Mouse (Mus musculus) forebrain, embryonic 16.5 days (tissue): ENCODE measurements at regions not wholly inside any gene's neighbourhood (a gene's known extent, or its start where the extent isn't known, plus 50 kb on each side); places are given as distances from the start of the nearest gene placed in this dataset.

ENCODE experiments used
- ATAC-seq: fragments of 200-750 bp; cut with Nextera tagmentation; 2 replicates; pipeline ENCODE4 v1.8.0; 2017; ENCODE audit warnings: mild to moderate bottlenecking, moderate library complexity
- H3K27ac ChIP-seq: fragments of 300-500 bp; sonication (generic); 2 replicates; pipeline ENCODE4 v1.5.1; 2014; ENCODE audit warnings: low read length, control low read depth
- H3K27me3 ChIP-seq: fragments of 300-500 bp; sonication (generic); replicated peaks from 2 replicates; pipeline ENCODE4 v1.6.1; 2014; ENCODE audit warnings: low read length; ENCODE audit not compliant: control insufficient read depth, insufficient read depth
- H3K36me3 ChIP-seq: fragments of 300-500 bp; sonication (generic); 2 replicates; pipeline ENCODE4 v1.6.1; 2014; ENCODE audit not compliant: control insufficient read depth, insufficient read depth
- H3K4me1 ChIP-seq: fragments of 300-500 bp; sonication (generic); replicated peaks from 2 replicates; pipeline ENCODE4 v1.6.1; 2014; ENCODE audit warnings: low read length; ENCODE audit not compliant: control insufficient read depth, insufficient read depth
- H3K4me2 ChIP-seq: fragments of 300-500 bp; sonication (generic); 2 replicates; pipeline ENCODE4 v1.6.1; 2014; ENCODE audit warnings: mild to moderate bottlenecking, low read length, control low read depth
- H3K4me3 ChIP-seq: fragments of 300-500 bp; sonication (generic); replicated peaks from 2 replicates; pipeline ENCODE4 v1.5.1; 2014; ENCODE audit warnings: mild to moderate bottlenecking, low read length, control low read depth
- H3K9ac ChIP-seq: fragments of 300-500 bp; sonication (generic); replicated peaks from 2 replicates; pipeline ENCODE4 v1.6.1; 2014; ENCODE audit warnings: low read depth, low read length, control low read depth
- H3K9me3 ChIP-seq: fragments of 300-500 bp; sonication (generic); 2 replicates; pipeline ENCODE4 v1.6.1; 2016; ENCODE audit warnings: low read length; ENCODE audit not compliant: control insufficient read depth
- WGBS: fragments of 180-500 bp; shearing (Covaris S2); extraction: QIAGEN DNeasy Blood & Tissue Kit; methylation state at CpG from one replicate; pipeline ENCODE4 v1.1.7; 2014; 5-methylcytosine and 5-hydroxymethylcytosine counted together

DNA sequence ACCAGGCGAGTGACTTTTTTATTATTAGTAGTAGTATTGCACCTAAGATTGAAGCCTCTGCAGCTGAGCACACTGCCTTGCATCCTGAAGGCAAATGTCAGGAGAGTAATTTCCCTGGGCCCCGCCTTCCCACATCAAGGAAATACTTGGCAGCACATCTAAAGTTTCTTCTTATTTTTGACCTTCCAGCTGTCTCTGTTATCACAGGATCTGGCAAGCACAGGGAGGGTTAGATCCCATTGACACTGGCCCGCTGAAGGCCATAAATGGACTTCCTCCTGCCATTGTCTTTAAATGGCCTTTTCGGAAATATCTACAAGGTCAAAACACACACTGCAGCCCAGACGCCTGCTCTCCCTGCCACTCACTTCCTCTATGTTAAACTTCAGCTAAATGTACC, 238.6 kb upstream of the A1bg start:
- no peaks in the 10 kb centered on the region for H3K36me3 ChIP-seq
- no peaks in the 10 kb centered on the region for H3K27me3 ChIP-seq
- H3K4me2 ChIP-seq: no peak overlapping the region
- no peak overlapping the region for H3K27ac ChIP-seq
- no peak overlapping the region for H3K4me3 ChIP-seq
- 81% methylated on average over 5 of the region's 5 CpGs for WGBS
- ATAC-seq: no peak
- H3K9ac ChIP-seq: no peak overlapping the region
- H3K9me3 ChIP-seq: no peaks in the 10 kb centered on the region
- peaks cover 5% of the 10 kb centered on the region; the same call in 1 of the 2 replicates for H3K4me1 ChIP-seq

DNA sequence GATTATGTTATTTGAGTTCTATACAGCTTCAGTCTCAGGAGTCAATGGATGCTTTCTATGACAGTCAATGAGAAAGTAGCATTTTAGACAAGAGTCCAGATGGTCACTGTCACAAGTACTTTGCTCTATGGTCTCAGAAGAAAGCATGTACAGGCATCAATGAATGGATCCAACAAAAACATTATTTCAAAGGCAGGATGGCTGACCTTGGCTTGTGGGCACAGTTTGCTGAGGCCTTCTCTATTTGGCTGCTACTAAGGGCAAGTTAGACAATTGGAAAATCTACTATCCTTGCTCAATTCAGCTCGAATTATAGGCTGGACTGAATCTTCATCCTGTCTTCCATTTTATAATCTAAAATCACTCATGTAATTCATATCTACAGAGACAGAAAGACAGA, 237.9 kb upstream of the A1bg start:
- WGBS: 83% methylated on average over 1 of the region's 1 CpGs
- no peak overlapping the region for H3K27ac ChIP-seq
- no peak overlapping the region for H3K4me2 ChIP-seq
- no peak overlapping the region for H3K4me3 ChIP-seq
- peaks cover 5% of the 10 kb centered on the region; the same call in 1 of the 2 replicates for H3K4me1 ChIP-seq
- H3K27me3 ChIP-seq: no peaks in the 10 kb centered on the region
- H3K9ac ChIP-seq: no peak overlapping the region
- H3K9me3 ChIP-seq: no peaks in the 10 kb centered on the region
- ATAC-seq: no peak
- no peaks in the 10 kb centered on the region for H3K36me3 ChIP-seq

GRCm38 (mm10) chr15:61159552-61159951, 236.7 kb upstream of the A1bg start:
- no peak for ATAC-seq
- no peaks in the 10 kb centered on the region for H3K27me3 ChIP-seq
- no peak overlapping the region for H3K4me2 ChIP-seq
- no peak overlapping the region for H3K9ac ChIP-seq
- H3K4me3 ChIP-seq: no peak overlapping the region
- H3K27ac ChIP-seq: no peak overlapping the region
- H3K36me3 ChIP-seq: no peaks in the 10 kb centered on the region
- no peaks in the 10 kb centered on the region for H3K9me3 ChIP-seq
- WGBS: 89% methylated on average over 5 of the region's 5 CpGs
- peaks cover 5% of the 10 kb centered on the region; the same call in 1 of the 2 replicates for H3K4me1 ChIP-seq

DNA sequence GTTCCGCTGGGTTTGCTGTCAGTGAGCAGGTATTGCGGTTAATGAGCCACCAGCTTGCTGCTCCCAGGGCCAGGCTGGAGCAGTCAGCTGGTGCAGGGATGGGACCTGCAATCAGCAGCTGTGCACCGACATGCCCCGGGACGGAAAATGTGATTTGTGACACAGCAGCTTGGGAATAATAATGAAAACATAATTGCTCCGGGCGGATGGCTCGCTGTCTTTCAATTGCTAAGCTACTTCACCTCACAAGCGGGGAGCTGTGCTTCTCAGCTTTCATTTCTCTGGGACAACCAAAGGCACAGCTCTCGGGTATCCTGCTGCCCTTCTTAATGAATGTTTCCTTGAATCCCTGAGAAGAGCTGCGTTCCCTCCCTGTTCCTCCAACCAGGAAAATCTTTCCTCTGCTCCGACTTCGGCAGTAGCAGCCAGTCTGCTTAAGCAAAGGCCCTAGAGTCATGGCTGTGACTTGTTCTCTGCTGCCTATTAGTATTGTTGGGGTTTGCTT, 235.3 kb upstream of the A1bg start:
- Histone ChIP-seq H3K4me3 (peak overlapping the region; percentile 43), H3K4me2 (peak overlapping the region; percentile 62), H3K9ac (peak overlapping the region; percentile 63), H3K27me3 (0 out of 2 replicates have a peak, but pooled peaks cover 3% of the 10 kb centered on the region), H3K27ac (peak overlapping the region; percentile 58), H3K4me1 (peaks cover 5% of the 10 kb centered on the region; the same call in 1 of the 2 replicates), H3K9me3 (no peaks in the 10 kb centered on the region), H3K36me3 (no peaks in the 10 kb centered on the region)
- peak; percentile 86 for ATAC-seq
- WGBS: 4% methylated on average over 13 of the region's 13 CpGs

DNA sequence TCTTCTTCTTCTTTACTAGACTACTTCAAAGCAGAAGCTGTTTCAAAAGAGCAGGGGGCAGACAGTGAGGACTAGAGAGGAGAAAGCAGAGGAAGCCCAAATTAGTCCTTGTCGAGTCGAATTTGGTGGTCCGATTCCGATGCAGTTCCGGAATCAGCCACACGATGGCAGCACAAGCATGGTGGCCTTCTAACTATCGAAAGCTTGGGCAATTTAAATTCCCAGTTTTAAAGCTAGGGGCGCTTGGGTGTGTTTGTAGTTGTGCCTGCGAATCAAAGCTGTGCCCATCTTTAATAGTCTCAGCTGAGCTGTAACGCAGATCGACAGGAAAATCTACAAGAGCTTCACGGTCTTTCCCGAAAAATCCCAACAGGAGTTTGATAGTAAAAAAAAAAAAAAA, 234.7 kb upstream of the A1bg start:
- peaks cover 5% of the 10 kb centered on the region; the same call in 1 of the 2 replicates for H3K4me1 ChIP-seq
- H3K27me3 ChIP-seq: 0 out of 2 replicates have a peak, but pooled peaks cover 3% of the 10 kb centered on the region
- H3K9me3 ChIP-seq: no peaks in the 10 kb centered on the region
- H3K36me3 ChIP-seq: no peaks in the 10 kb centered on the region
- WGBS: 2% methylated on average over 13 of the region's 13 CpGs
- H3K4me3 ChIP-seq: peak overlapping the region; percentile 43
- no peak overlapping the region for H3K27ac ChIP-seq
- H3K4me2 ChIP-seq: peak overlapping the region; percentile 62
- ATAC-seq: peak; percentile 92
- no peak overlapping the region; the same call in 1 of the 2 replicates for H3K9ac ChIP-seq

GRCm38 (mm10) chr15:61155530-61155929, 232.7 kb upstream of the A1bg start:
- 0 out of 2 replicates have a peak, but pooled peaks cover 3% of the 10 kb centered on the region for H3K27me3 ChIP-seq
- no peaks in the 10 kb centered on the region for H3K36me3 ChIP-seq
- 73% methylated on average over 7 of the region's 7 CpGs for WGBS
- H3K9me3 ChIP-seq: no peaks in the 10 kb centered on the region
- ATAC-seq: no peak
- no peak overlapping the region for H3K4me2 ChIP-seq
- no peak overlapping the region for H3K27ac ChIP-seq
- peaks cover 5% of the 10 kb centered on the region; the same call in 1 of the 2 replicates for H3K4me1 ChIP-seq
- no peak overlapping the region for H3K4me3 ChIP-seq
- H3K9ac ChIP-seq: no peak overlapping the region

DNA sequence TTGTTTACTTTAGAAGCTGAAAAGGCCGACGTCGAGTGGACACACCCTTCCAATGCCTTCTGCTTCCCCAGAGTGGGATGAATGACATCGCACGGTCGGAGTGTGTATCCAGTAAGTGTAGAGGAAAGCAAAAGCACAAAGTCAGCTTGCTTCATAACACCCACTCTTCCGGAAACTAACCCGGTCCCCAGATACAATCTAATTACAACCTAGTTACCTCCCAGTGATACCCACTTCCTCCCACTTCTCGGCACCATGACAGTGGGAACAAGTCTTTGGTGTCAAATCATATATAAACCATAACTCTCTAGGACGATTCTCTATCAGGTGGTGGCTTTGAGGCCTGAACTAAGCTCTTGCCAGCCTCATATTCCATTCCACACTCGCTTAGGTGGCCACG, 231.4 kb upstream of the A1bg start:
- H3K4me3 ChIP-seq: no peak overlapping the region
- ATAC-seq: no peak
- no peak overlapping the region for H3K4me2 ChIP-seq
- H3K27me3 ChIP-seq: 0 out of 2 replicates have a peak, but pooled peaks cover 3% of the 10 kb centered on the region
- H3K36me3 ChIP-seq: no peaks in the 10 kb centered on the region
- peaks cover 5% of the 10 kb centered on the region; the same call in 1 of the 2 replicates for H3K4me1 ChIP-seq
- no peaks in the 10 kb centered on the region for H3K9me3 ChIP-seq
- WGBS: 91% methylated on average over 12 of the region's 12 CpGs
- H3K27ac ChIP-seq: no peak overlapping the region
- H3K9ac ChIP-seq: no peak overlapping the region

GRCm38 (mm10) chr15:61142851-61143250, 220.0 kb upstream of the A1bg start:
- ATAC-seq: peak; percentile 28; the same call in 1 of the 2 replicates
- H3K9me3 ChIP-seq: no peaks in the 10 kb centered on the region
- H3K27me3 ChIP-seq: no peaks in the 10 kb centered on the region
- 35% methylated on average over 3 of the region's 3 CpGs for WGBS
- H3K4me2 ChIP-seq: no peak overlapping the region
- peaks cover 3% of the 10 kb centered on the region for H3K4me1 ChIP-seq
- H3K9ac ChIP-seq: no peak overlapping the region
- no peaks in the 10 kb centered on the region for H3K36me3 ChIP-seq
- no peak overlapping the region for H3K27ac ChIP-seq
- H3K4me3 ChIP-seq: no peak overlapping the region

DNA sequence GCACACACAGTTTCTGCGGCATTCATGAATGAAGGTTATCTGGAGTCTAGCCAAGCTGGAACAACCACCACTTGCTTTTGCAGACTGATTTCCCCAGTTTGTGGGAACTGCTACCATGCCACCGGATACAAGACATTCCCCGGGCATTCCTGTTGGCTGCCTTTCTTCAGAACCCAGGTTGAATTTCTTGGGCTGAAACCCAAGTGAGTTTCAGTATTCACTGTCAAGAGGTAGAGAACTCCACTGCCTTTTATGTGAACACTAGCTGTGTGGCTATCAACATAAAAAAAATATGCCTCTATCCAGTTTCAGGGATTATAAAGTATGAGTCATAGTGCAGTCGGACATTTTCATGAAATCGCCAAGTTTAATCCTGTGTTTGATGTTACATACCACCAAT, 216.3 kb upstream of the A1bg start:
- peaks cover 3% of the 10 kb centered on the region for H3K4me1 ChIP-seq
- H3K27me3 ChIP-seq: no peaks in the 10 kb centered on the region
- H3K4me3 ChIP-seq: no peak overlapping the region
- no peak overlapping the region for H3K4me2 ChIP-seq
- no peak overlapping the region for H3K27ac ChIP-seq
- ATAC-seq: no peak
- no peak overlapping the region for H3K9ac ChIP-seq
- H3K36me3 ChIP-seq: no peaks in the 10 kb centered on the region
- H3K9me3 ChIP-seq: no peaks in the 10 kb centered on the region
- 69% methylated on average over 5 of the region's 5 CpGs for WGBS

DNA sequence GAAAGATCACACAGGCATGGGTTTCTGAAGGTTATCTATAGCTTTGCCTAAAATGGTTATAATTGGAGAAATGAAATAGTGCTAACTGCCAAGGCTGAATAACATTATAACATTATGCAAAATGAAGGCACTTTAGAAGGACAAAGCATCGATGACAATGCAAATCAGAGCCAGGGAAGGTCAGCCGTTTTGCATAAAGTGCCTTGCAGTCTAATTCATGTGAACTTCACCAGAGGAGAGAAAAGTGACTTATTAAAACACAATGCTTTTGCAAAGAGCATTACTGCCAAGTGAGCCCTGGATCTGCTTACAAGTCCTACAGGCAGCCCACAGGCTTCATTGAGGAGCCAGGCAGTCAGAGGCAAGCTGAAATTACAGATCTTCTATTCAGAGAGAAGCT, 214.0 kb upstream of the A1bg start:
- no peaks in the 10 kb centered on the region for H3K36me3 ChIP-seq
- no peaks in the 10 kb centered on the region for H3K27me3 ChIP-seq
- WGBS: 45% methylated on average over 2 of the region's 2 CpGs
- no peak for ATAC-seq
- H3K9me3 ChIP-seq: no peaks in the 10 kb centered on the region
- H3K4me1 ChIP-seq: no peaks in the 10 kb centered on the region
- H3K4me3 ChIP-seq: no peak overlapping the region
- H3K9ac ChIP-seq: no peak overlapping the region
- no peak overlapping the region for H3K27ac ChIP-seq
- H3K4me2 ChIP-seq: no peak overlapping the region
